Mouse (Mus musculus): ENCODE data around the gene Zfp91.

The Zfp91 gene

GRCm38 (mm10) chr19:12795511-12796327 lies at the start of gene Zfp91, which contains the start of gene Lpxn:
Gene Zfp91, minus strand, starts transcription at chr19:12796126.
Gene Lpxn, plus strand, starts transcription at chr19:12796193.
- peak; percentile 97 for DNase-seq (ENCODE audit: low read depth, low spot score)

DNA sequence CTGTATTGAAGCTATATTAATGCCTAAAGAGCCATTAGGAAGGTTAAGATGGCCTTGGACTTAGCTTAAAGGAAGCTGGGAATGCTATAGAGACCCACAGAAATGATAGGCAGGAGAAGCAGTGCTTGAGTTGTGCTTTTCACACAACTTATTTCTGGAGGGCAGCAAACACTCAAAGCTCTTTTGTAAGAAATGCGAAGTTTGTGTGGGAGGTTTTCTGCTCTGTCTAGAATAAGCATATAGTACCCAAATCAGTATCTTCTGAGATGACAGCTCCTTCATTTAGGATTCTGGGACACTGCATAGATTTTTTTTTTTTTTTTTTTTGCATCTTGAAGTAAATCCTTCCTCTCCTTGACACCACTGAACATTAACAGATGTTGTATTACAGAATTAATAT lies 42.6 kb upstream of the Zfp91 start:
- DNase-seq (ENCODE audit: low read depth, low spot score): no peak

DNA sequence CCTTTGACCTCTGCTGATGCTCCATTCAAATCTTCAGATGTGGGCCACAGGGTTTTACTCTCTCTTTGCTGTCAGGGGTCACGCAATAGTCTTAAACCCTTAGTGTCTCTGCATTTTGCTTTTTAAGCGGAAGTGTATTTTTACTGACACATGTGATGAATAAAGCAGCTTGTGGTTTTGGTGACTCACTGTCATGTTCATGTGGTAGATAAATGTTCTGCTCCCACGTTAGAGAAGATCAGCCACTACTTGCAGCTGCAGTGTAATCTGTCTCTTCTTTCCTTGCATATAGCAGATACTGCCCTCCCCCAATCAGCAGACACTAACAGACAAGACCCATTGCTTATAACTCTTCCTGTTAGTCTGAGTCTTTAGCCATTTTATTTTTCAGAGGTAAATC lies 37.7 kb upstream of the Zfp91 start:
- DNase-seq (ENCODE audit: low read depth, low spot score): no peak

- DNase-seq (ENCODE audit: low read depth, low spot score): no peak
These were observed 35.6 kb upstream of the Zfp91 start for GRCm38 (mm10) chr19:12831559-12831958.

DNA sequence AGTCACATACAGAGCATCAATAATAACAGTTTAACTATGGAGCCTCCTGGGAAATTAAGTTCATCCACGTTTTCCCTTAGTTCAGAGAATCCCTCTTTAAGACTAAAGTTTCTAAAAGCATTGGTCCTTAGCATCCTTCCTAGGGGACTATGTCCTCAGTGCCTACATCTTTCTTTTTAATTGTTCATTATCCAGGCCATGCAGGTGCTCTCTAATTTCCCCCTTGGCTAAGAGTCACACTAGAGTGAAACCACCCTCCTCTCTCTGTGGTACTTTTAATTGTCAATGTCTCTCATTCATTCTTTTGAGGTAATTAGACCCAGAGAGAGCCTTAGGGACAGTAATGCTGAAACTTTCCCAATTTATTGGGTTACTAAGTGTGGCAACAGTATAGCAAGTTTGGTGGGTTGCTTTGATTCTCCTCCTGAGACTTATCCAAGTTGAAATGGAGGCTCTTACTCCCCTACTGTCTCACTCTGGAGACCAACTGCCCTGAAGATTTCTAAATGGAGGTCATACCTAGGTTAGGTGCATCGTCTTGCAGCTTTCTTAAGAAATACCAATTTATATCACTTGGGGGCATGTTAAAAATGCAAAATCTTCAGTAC lies 35.0 kb upstream of the Zfp91 start:
- no peak for DNase-seq (ENCODE audit: low read depth, low spot score)

GRCm38 (mm10) chr19:12824549-12824948 lies 28.6 kb upstream of the Zfp91 start:
- DNase-seq (ENCODE audit: low read depth, low spot score): no peak

DNA sequence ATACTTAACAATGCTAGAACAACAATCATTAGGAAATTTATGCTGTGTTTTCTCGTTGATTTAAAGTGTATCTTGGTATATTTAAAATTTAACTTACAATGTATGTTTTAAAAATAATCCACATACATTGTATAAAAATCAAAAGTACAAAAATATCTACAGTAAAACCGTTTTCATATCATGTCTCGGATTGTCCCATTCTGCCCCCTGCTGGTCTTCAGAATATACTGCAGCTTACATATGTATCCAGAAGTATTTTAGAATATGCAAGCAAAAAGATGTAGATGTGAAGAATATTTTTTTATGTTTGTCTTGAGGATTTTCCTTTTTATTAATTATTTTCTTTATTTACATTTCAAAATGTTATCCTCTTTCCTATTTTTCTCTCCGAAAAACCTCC lies 24.5 kb upstream of the Zfp91 start:
- peak; percentile 23 for DNase-seq (ENCODE audit: low read depth, low spot score)

DNA sequence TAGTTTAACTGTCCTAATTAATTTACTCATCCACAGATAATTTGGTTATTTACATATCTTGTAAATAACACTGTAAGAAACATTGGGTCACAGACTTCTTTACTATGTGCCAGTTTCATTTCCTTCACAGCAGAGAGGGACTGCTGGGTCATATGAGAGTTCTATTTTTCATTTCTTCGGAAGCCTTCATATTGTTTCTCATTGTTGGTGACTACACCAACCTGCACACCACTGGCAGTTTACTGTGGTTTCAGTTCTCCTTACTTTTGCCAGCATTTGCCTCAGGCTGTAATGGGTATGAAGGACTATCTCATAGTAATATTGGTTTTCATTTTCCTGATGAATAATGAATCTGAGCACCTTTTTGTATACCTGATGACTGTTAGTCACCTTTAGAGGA lies 22.6 kb upstream of the Zfp91 start:
- no peak for DNase-seq (ENCODE audit: low read depth, low spot score)

DNA sequence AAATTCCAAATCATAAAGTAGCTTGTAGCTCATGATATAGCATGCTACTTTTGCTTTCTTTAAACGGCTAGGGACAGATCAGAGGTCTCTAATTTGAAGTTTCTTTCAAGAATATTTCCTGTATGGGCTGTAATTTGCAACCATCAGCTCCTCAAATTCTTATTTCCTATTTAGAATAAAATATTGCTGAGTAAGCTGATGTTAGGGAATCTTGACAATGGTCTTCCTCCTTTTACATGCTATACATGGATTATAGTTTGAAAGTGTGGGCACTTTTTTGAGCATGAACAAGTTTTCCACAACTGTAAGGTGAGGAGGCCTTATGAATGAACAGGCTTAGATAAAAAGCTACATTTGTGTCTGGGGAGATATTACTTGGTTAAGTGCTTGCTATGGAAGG lies 18.0 kb upstream of the Zfp91 start:
- no peak for DNase-seq (ENCODE audit: low read depth, low spot score)

DNA sequence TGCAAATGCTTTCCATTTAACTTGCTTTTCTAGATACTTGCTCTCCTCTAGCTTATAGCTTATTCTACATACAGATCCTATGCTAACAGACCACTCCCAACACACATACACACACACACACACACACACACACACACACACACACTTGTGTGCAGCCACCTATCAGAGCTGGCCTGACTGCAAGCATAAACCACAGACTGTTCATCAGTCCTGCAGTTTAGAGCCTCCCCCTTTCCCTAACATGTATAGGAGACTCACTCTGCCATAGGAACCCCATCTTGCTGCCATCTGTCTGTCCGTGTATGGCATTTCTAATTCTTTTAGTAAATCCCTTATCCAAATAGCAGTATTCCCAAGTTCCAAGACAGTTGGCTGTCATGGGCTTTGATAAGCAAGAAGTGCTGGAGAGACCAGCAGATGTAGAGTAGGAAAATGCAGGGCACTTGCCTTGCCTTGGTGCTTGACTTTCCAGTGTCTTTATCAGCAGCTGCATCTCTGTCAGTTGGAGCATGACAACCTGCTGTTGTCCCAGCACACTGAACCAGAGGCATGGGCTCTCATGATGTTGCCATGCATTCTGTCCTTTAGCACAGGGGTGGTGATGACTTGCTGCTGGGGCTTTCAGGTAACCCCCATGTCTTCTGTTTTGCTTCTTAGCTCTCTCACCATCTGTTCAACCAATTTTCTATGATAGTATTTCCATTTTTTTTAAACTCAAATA lies 16.9 kb upstream of the Zfp91 start:
- no peak for DNase-seq (ENCODE audit: low read depth, low spot score)

GRCm38 (mm10) chr19:12806214-12806613 lies 10.3 kb upstream of the Zfp91 start:
- DNase-seq (ENCODE audit: low read depth, low spot score): no peak

- DNase-seq (ENCODE audit: low read depth, low spot score): no peak
These were observed 9.8 kb upstream of the Zfp91 start for GRCm38 (mm10) chr19:12805730-12806129.

DNA sequence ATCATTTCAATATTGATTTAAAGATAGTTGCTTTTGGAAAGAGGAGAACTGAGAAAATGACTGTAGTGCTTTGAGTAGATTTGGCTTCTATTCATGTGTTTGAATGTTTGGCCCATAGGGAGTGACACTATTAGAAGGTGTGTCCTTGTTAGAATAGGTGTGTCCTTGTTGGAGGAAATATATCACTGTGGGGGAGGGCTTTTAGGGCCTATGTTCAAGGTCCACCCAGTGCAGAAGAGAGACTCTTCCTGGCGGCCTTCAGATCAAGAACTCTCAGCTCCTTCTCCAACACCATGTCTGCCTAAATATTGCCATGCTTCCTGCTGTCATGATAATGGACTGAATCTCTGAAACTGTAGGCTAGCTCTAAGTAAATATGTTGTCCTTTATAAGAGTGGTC lies 8.3 kb upstream of the Zfp91 start:
- DNase-seq (ENCODE audit: low read depth, low spot score): no peak

- DNase-seq (ENCODE audit: low read depth, low spot score): no peak
These were observed 6.9 kb upstream of the Zfp91 start for GRCm38 (mm10) chr19:12802830-12803229.

- DNase-seq (ENCODE audit: low read depth, low spot score): no peak
These were observed 5.1 kb upstream of the Zfp91 start for GRCm38 (mm10) chr19:12801046-12801445.

DNA sequence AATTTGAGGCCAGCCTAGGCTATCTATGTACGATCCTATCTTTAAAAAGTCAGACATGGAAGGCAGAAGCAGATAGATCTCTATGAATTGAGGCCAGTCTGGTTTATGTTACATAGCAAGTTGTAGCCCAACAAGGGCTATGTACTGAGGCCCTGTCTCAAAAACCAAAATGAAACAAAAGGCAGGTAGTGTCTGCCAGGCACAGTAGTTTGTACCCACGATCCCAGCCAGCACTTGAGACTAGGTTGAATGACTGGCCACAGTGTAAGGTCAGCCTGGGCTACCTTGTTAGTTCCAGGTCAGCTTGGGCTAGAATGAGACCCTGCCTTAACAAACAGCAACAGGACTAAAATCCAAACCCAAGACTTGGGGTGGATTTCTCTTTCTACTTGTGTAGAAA lies 4.7 kb upstream of the Zfp91 start:
- DNase-seq (ENCODE audit: low read depth, low spot score): no peak

- no peak for DNase-seq (ENCODE audit: low read depth, low spot score)
These were observed 3.2 kb upstream of the Zfp91 start for GRCm38 (mm10) chr19:12799081-12799480.

GRCm38 (mm10) chr19:12798404-12798803 lies 2.5 kb upstream of the Zfp91 start:
- no peak for DNase-seq (ENCODE audit: low read depth, low spot score)

DNA sequence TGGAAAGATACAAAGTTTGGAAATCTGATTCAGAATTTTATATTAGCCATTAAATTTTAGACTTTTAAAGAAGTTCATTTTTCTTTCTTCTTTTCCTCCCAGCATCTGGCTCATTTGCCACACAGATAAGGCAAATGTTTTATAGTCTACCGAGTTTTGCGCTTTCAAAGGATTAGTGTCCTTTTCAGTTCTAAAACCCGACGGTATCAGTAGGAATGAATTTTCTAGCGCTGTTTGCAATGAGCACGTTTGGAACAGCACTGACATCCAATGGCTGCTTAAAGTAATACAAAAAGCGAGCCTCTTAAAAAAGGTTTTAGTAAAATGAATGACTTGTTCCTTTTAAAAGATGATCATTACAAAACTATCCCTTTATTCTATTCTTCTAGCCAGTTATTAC lies 1.1 kb upstream of the Zfp91 start:
- peak; percentile 8 for DNase-seq (ENCODE audit: low read depth, low spot score)

DNA sequence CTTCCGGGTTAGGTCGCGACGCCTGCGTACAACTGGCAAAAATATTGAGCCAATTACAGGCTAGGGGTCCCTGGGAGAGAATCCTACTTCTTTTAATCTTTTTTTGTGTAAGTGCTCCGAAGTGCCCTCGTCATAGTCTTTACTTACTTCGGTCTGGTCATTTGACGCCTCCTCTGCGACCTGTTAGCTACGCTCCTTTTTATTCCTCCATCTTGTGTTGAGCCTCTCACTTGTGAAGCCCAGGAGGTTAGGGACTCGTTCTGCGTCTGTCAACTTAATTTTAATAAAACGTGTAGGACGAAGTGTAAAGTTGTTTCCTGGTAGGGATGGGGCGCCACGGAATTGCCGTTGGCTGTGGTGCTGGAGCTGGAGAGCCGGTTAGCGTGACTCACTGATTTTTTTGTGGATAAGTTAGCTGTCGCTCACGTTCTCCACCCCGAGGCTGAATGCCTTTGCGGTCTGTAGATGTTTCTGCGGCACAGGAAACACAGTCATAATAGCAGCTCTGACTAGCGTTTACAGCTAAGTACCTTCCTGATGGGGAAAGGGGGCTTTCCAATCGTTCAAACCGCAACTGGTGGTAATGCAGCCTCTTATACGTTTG lies 504 bp upstream of the Zfp91 start:
- no peak for DNase-seq (ENCODE audit: low read depth, low spot score)

GRCm38 (mm10) chr19:12795110-12795509 lies 816 bp downstream of the Zfp91 start:
- no peak for DNase-seq (ENCODE audit: low read depth, low spot score)

Data from retina, postnatal 7 days (tissue).